Mouse (Mus musculus) forebrain, postnatal 0 days (tissue): ENCODE measurements around the gene Supt4a. TPM values are rescaled to one million over a fixed set of nuclear protein-coding genes. Genes with fewer than 3 reads are reported as not detected.

Experiments
- ATAC-seq: fragments of 200-750 bp; cut with Nextera tagmentation; 2 replicates; pipeline ENCODE4 v1.8.0; 2017; ENCODE audit warnings: mild to moderate bottlenecking, moderate library complexity
- DNase-seq: peaks from one replicate; pipeline ENCODE4 v3.0.0-alpha.2; 2015
- H3K27ac ChIP-seq: fragments of 300-500 bp; sonication (generic); 2 replicates; pipeline ENCODE4 v1.5.1; 2014; ENCODE audit warnings: low read depth, mild to moderate bottlenecking, antibody characterized with exemption, low read length, moderate library complexity, mixed read lengths
- H3K27me3 ChIP-seq: fragments of 300-500 bp; sonication (generic); 2 replicates; pipeline ENCODE4 v1.6.1; 2014; ENCODE audit warnings: mild to moderate bottlenecking, low read length, mixed read lengths; ENCODE audit not compliant: insufficient read depth
- H3K36me3 ChIP-seq: fragments of 300-500 bp; sonication (generic); 2 replicates; pipeline ENCODE4 v1.6.1; 2014; ENCODE audit warnings: mild to moderate bottlenecking, moderate library complexity; ENCODE audit not compliant: insufficient read depth
- H3K4me1 ChIP-seq: fragments of 300-500 bp; sonication (generic); 2 replicates; pipeline ENCODE4 v1.6.1; 2014; ENCODE audit warnings: antibody characterized with exemption; ENCODE audit not compliant: insufficient read depth
- H3K4me2 ChIP-seq: fragments of 300-500 bp; sonication (generic); 2 replicates; pipeline ENCODE4 v1.6.1; 2014; ENCODE audit warnings: low read depth, mild to moderate bottlenecking, moderate library complexity
- H3K4me3 ChIP-seq: fragments of 300-500 bp; sonication (generic); 2 replicates; pipeline ENCODE4 v1.5.1; 2014; ENCODE audit warnings: low read depth, low read length, mixed read lengths
- H3K9ac ChIP-seq: fragments of 300-500 bp; sonication (generic); 2 replicates; pipeline ENCODE4 v1.6.1; 2014; ENCODE audit warnings: mild to moderate bottlenecking
- H3K9me3 ChIP-seq: fragments of 300-500 bp; sonication (generic); 2 replicates; pipeline ENCODE4 v1.6.1; 2016; ENCODE audit warnings: low read length
- CTCF ChIP-seq: sonication (generic); IDR thresholded peaks from 2 replicates; pipeline ENCODE4 v1.5.1; 2016; ENCODE audit warnings: antibody characterized with exemption, control low read depth, low read depth
- WGBS: fragments of 180-500 bp; shearing (Covaris S2); extraction: QIAGEN DNeasy Blood & Tissue Kit; methylation state at CpG from one replicate; pipeline ENCODE4 v1.1.7; 2014; 5-methylcytosine and 5-hydroxymethylcytosine counted together
- polyA plus RNA-seq: library from polyadenylated mRNA; unstranded; fragments of >200 nt; fragmentation: Nextera tagmentation; extraction: Ambion mirVana; gene quantifications from 2 replicates; pipeline ENCODE4 v1.2.1, GENCODE M21; 2015
- total RNA-seq: library from RNA; depleted of rRNA; stranded (reverse); fragments of >200 nt; gene quantifications from 2 replicates; pipeline ENCODE4 v1.2.3, GENCODE M21; 2014

The Supt4a gene
- total and polyA plus RNA-seq, 2 experiments from 2014 or later = 64.9 to 141 TPM

DNA sequence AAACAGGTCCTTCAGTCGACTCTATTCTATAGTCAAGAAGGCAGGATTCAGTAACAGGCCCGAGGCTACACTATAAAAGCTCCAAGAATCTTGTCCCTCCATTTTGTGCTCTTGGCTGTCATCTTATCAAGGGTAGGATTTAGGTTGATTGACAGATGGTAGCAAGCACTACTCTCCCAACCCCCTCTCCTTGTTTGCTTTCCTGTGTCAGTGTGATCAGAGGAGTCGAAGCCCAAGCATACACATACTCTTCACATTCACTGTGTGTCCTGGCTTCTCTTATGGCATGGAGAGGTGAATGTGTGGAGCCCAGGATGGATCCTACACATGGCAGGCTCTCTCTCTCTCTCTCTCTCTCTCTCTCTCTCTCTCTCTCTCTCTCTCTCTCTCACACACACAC, 13.2 kb downstream of the Supt4a start:
- ATAC-seq (no peak), DNase-seq (no peak)
- Histone ChIP-seq H3K4me3 (no peak overlapping the region), H3K4me2 (no peak overlapping the region), H3K36me3 (no peaks in the 10 kb centered on the region), H3K9me3 (no peaks in the 10 kb centered on the region), H3K27me3 (no peaks in the 10 kb centered on the region), H3K4me1 (no peaks in the 10 kb centered on the region), H3K9ac (no peak overlapping the region), H3K27ac (no peak overlapping the region)
- 78% methylated on average over 3 of the region's 3 CpGs for WGBS
- no peak for TF ChIP-seq CTCF

DNA sequence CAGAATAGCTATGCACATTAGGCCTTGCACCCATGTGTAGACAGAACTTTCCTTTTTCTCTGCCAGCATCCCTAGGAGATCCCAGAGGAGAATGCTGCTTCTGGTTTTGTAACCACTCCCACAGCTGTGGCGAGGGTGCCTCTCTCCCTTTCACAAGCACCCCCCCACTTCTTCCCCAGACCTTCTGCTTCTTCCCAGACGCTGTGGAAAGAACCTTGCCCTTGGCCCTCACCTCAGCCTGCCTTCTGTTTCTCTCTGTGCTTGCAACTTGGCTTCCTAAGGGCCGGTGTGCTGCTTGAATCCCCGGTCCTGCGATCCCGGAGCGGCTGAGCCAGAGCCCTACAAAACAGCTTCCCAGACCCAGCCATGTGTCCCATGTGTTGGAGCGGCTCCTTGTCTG, 13.7 kb downstream of the Supt4a start:
- no peaks in the 10 kb centered on the region for H3K36me3 ChIP-seq
- no peak overlapping the region for H3K9ac ChIP-seq
- DNase-seq = no peak
- TF ChIP-seq CTCF = no peak
- no peaks in the 10 kb centered on the region for H3K27me3 ChIP-seq
- H3K4me2 ChIP-seq = no peak overlapping the region
- H3K9me3 ChIP-seq = no peaks in the 10 kb centered on the region
- 78% methylated on average over 8 of the region's 8 CpGs for WGBS
- no peak overlapping the region for H3K27ac ChIP-seq
- no peaks in the 10 kb centered on the region for H3K4me1 ChIP-seq
- no peak for ATAC-seq
- H3K4me3 ChIP-seq = no peak overlapping the region

DNA sequence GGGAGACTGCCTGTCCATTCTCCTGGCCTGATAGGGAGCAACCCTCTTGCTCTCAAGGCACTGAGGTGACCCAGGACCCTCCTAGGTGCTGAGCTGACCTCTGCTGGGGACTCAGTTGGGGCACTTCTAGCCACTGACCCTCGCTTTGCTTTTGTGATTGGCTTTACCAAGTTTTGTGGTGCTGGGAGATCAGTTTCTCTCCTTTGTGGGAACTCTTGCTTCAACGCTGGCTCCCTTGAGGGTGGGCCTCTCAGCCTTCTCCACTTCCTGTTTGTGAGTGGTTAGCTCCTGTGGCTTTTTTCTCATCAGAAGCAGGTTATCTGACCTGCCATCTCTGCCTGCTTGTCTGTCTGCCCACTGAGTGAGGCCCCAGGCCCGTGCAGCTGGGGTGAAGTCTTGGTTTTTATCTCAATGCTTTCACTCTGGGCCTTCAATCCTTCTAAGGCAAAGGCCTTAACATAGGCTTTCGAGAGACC, 14.2 kb downstream of the Supt4a start:
- H3K27ac ChIP-seq = no peak overlapping the region
- H3K9ac ChIP-seq = no peak overlapping the region
- H3K27me3 ChIP-seq = no peaks in the 10 kb centered on the region
- no peak overlapping the region for H3K4me3 ChIP-seq
- ATAC-seq (no peak), DNase-seq (no peak)
- no peaks in the 10 kb centered on the region for H3K4me1 ChIP-seq
- H3K4me2 ChIP-seq = no peak overlapping the region
- no peaks in the 10 kb centered on the region for H3K9me3 ChIP-seq
- no peak for TF ChIP-seq CTCF
- no peaks in the 10 kb centered on the region for H3K36me3 ChIP-seq
- WGBS = 59% methylated on average over 4 of the region's 4 CpGs

DNA sequence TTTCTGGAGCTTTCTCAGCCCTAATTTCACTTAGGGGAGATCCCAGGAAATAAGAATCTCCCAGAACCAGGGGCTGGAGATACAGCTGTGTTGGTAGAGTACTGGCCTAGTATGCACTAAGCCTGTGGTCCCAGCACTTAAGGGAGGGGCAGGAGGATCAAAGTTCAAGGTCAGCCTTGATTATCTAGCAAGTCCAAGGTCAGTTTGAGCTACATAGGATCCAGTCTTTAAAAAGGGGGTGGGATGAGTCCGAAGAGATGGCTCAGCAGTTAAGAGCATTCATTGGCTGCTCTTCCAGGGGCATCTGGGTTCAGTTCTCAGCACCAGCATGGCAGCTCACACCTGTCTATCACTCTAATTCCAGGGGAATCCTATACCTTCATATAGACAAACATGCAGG, 15.0 kb downstream of the Supt4a start:
- Histone ChIP-seq H3K4me1 (no peaks in the 10 kb centered on the region), H3K36me3 (no peaks in the 10 kb centered on the region), H3K9me3 (no peaks in the 10 kb centered on the region), H3K27ac (no peak overlapping the region), H3K4me2 (no peak overlapping the region), H3K4me3 (no peak overlapping the region), H3K9ac (no peak overlapping the region), H3K27me3 (no peaks in the 10 kb centered on the region)
- no peak for TF ChIP-seq CTCF
- ATAC-seq (no peak), DNase-seq (no peak)
- WGBS = 71% methylated on average over 1 of the region's 1 CpGs

DNA sequence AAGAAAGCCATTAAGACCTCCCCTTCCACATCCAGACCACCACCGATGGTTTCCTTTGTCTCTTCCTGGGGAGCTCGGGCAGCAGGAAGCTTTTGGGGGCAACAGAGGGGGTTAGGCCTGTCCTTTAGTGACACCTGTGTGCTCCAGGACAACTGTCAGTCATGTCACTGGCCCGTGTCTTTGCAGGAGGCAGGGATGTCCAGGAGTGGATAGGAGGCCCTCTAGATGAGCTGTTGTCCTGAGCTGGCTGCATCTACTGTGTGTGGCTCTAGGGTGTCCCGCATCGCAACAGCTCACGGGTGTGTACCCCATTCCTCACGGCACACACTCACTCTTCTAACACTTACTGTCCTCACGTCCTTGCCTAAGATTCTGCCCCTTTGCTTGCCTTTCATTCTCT, 15.9 kb downstream of the Supt4a start:
- no peak overlapping the region for H3K9ac ChIP-seq
- no peak overlapping the region for H3K4me3 ChIP-seq
- no peak for TF ChIP-seq CTCF
- H3K4me2 ChIP-seq = no peak overlapping the region
- H3K4me1 ChIP-seq = no peaks in the 10 kb centered on the region
- H3K9me3 ChIP-seq = no peaks in the 10 kb centered on the region
- no peaks in the 10 kb centered on the region for H3K27me3 ChIP-seq
- H3K36me3 ChIP-seq = no peaks in the 10 kb centered on the region
- H3K27ac ChIP-seq = no peak overlapping the region
- ATAC-seq (no peak), DNase-seq (no peak)
- WGBS = 87% methylated on average over 8 of the region's 8 CpGs

DNA sequence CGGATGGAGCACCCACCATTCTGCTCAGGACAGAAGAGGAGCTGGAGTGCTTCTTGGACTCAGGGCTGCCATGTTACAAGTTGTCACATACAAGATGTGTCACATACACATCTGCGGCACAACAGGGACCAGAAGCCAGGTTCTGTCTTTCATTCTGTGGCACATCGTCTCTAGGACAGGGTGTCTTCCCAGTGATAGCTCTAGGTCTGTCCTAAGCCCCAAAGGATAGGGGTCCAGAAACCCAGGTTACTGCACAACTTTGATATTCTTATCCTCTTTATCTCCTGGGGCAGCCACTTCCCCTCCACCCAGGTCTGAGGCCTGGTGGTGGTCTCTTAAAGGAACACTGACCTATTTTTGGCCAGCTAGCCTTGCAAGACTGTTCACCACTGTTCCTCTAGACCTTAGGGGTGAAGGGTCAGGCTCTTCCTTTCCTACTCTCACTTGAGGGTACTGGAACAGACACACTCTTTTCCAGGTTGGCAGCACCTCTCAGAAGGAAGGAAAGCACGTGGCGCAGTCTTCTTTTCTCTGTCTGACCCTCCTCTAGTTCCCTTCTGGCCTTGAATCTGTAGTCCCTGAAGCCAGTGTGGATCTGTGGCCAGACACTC, 16.6 kb downstream of the Supt4a start:
- no peak for TF ChIP-seq CTCF
- H3K27ac ChIP-seq = no peak overlapping the region
- WGBS = 91% methylated on average over 5 of the region's 5 CpGs
- H3K36me3 ChIP-seq = no peaks in the 10 kb centered on the region
- no peak overlapping the region for H3K9ac ChIP-seq
- H3K27me3 ChIP-seq = no peaks in the 10 kb centered on the region
- H3K4me3 ChIP-seq = no peak overlapping the region
- no peak for DNase-seq
- H3K4me2 ChIP-seq = no peak overlapping the region
- ATAC-seq = no peak
- no peaks in the 10 kb centered on the region for H3K4me1 ChIP-seq
- no peaks in the 10 kb centered on the region for H3K9me3 ChIP-seq

GRCm38 (mm10) chr11:87754603-87755002, 17.3 kb downstream of the Supt4a start:
- TF ChIP-seq CTCF = no peak

More at GRCm38 (mm10) chr11:87754603-87755002, 17.3 kb downstream of the Supt4a start:
- 75% methylated on average over 5 of the region's 5 CpGs for WGBS
- ATAC-seq (no peak), DNase-seq (no peak)
- Histone ChIP-seq H3K4me1 (0 out of 2 replicates have a peak, but pooled peaks cover 4% of the 10 kb centered on the region), H3K27ac (no peak overlapping the region), H3K9me3 (no peaks in the 10 kb centered on the region), H3K4me2 (no peak overlapping the region), H3K27me3 (no peaks in the 10 kb centered on the region), H3K9ac (no peak overlapping the region), H3K36me3 (no peaks in the 10 kb centered on the region), H3K4me3 (no peak overlapping the region)
